Mouse (Mus musculus): ENCODE results near the gene Artn. TPM values are rescaled to one million over a fixed set of nuclear protein-coding genes. Genes with fewer than 3 reads are reported as not detected.

The Artn gene
- polyA plus RNA-seq, 1 experiment from 2014 or later = 0.81 TPM

DNA sequence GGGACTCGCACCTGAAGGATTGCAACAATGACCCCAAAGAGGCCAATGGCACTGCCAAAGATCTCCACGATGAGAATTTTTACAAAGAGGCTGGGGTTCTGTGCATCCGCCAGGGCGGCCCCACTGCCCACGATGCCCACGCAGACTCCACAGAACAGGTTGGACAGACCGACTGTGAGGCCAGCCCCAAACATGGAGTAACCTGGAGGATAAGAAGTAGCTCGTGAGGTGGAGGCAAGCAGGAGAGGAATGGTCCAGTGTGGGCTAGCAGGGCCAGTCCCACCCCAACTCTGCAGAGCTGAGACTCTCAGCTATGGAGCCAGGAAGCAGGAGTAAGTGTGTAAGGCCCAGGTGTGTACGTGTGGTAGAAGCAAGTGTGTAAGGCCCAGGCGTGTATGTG lies 44.5 kb downstream of the Artn start:
- WGBS = 94% methylated on average over 10 of the region's 10 CpGs
- H3K4me1 ChIP-seq = peaks cover 65% of the 10 kb centered on the region
- peaks cover 49% of the 10 kb centered on the region for H3K36me3 ChIP-seq

DNA sequence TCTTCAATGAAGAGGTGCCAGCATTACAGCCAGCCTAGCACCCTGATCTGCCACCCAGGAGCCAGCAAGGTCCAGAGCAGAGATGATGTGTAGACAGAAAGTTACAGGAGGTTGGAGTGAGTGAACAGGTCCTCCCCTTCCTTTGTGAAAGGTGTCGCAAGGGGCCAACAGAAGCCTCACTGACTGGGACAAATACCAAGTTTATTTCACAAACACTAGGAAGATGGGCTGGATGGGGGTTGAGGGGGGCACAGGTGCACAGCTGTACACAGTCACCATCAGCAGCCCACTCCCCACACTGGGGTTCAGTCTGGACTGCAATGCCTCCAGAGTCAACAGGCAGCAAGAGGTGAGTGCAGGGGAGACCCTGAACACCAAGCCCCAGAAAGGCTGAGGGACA lies 45.4 kb downstream of the Artn start:
- Histone ChIP-seq H3K27ac (replicated peaks) (no peak overlapping the region), H3K9me3 (replicated peaks) (no peaks in the 10 kb centered on the region), H3K4me3 (peak overlapping the region; percentile 90), H3K4me1 (peaks cover 71% of the 10 kb centered on the region), H3K36me3 (peaks cover 49% of the 10 kb centered on the region), H3K27me3 (ENCODE audit: low read depth, poor library complexity, severe bottlenecking) (0 out of 2 replicates have a peak, but pooled peaks cover 8% of the 10 kb centered on the region)
- WGBS = 100% methylated on average over 1 of the region's 1 CpGs
- DNase-seq (ENCODE audit: low spot score) = no peak

More for the DNA sequence above, 44.5 kb downstream of the Artn start:
- H3K27me3 ChIP-seq (ENCODE audit: low read depth, poor library complexity, severe bottlenecking) = 0 out of 2 replicates have a peak, but pooled peaks cover 8% of the 10 kb centered on the region
- H3K4me3 ChIP-seq = 0 out of 2 replicates have a peak overlapping the region, but pooled peaks have one; percentile 95
- no peak overlapping the region for H3K27ac ChIP-seq (replicated peaks)
- no peak for DNase-seq (ENCODE audit: low spot score)
- H3K9me3 ChIP-seq (replicated peaks) = no peaks in the 10 kb centered on the region

DNA sequence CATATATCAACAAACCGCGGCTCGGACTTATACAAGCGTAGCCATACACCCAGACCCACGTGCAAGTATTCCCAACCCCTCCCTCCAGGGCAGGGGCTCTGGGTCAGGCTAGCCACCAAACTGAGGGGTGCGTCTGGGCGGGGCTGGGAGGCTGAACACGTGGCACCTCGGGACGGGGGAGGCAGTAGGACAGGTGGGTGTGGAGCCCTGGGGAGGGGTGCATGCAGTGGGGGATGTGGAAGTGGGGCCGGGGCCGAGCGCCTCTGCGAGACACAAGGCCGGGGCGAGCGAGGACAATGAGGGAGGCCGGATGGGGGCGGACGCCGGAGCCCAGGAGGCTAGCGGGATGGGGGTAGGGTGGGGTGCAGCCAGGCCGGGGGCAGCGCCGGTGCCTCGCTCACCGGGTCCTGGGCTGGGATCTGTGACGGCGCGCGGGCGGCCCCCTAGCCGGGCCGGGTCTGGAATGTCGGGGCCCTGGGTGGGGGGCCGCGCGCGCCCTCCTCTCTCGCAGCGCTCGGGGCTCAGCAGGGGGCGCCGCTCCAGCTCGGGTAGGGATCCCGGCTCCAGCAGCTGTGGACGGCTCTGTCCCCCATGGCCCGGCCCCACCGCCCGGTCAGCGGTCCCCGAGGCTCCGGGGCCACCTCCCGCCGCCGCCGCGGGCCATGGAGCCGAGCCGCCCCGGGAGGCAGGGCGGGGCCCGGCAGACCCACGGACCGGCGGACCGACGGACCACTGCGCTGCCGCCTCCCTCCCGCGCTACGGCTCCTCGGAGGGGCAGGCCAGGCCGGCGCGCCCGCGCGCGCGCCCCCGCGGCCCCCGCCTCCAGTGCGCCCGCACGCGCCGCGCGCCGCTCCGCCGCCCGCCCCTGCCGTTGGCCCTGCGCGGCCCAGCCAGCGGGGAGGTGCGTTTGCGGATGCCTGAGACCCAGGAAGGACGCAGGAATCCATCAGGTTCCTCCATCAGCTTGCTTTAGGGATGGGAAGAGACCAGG lies 46.6 kb downstream of the Artn start, which contains the start of gene B4galt2:
Gene B4galt2 (minus strand): TSS at position 787 of the 991 bp plus-strand sequence.
- Histone ChIP-seq H3K27me3 (ENCODE audit: low read depth, poor library complexity, severe bottlenecking) (0 out of 2 replicates have a peak, but pooled peaks cover 8% of the 10 kb centered on the region), H3K27ac (replicated peaks) (peak within 1 kb of the TSS; percentile 96), H3K4me3 (peak within 1 kb of the TSS; percentile 90), H3K9me3 (replicated peaks) (no peaks in the 10 kb centered on the region), H3K4me1 (peaks cover 77% of the 10 kb centered on the region), H3K36me3 (peaks cover 58% of the 10 kb centered on the region)
- peak; percentile 72 for DNase-seq (ENCODE audit: low spot score)
- under 1% methylated on average over 91 of the region's 103 CpGs for WGBS

DNA sequence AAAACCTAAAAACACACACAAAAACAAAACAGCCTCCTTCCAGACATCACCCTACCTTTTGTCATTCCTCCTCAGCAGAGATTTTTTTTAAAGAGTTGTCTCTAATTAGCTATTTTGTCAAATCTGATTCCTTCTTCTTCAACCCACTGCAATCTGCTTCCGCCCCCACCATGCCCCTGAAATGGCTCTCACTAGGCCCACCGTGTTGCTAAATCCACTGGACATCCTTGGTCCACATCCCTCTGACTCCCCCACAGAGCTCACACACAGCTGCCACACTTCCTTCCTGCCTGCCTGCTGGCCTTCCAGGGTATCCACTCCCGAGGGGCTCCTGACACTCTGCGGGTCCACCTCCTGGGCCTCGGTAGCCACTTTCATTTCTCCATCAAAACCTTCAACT lies 50.9 kb downstream of the Artn start:
- Histone ChIP-seq H3K27me3 (ENCODE audit: low read depth, poor library complexity, severe bottlenecking) (no peaks in the 10 kb centered on the region), H3K27ac (replicated peaks) (no peak overlapping the region), H3K9me3 (replicated peaks) (no peaks in the 10 kb centered on the region), H3K4me1 (peaks cover 42% of the 10 kb centered on the region), H3K36me3 (peaks cover 78% of the 10 kb centered on the region), H3K4me3 (no peak overlapping the region)
- DNase-seq (ENCODE audit: low spot score) = no peak
- WGBS = 85% methylated on average over 5 of the region's 5 CpGs

DNA sequence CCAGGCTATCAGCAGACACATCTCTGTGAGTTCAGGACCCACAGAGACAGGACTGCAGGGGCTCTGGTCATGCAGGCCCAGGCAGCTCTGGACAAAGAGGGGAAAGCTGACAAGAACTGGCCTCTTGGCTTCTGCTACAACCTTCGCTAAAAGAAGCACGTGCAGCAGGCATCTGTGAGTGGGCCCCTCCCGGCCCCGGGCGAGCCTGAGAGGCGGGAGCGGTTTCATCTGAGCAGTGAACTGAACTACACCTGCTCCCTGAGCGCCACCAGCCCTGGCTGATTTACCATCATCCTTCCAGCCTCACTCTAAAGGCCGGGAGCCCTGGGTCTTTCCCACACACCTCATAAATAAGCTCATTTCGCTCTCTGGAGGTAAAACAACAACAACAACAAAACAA lies 51.3 kb downstream of the Artn start:
- H3K27ac ChIP-seq (replicated peaks) = 0 out of 2 replicates have a peak overlapping the region, but pooled peaks have one; percentile 49
- peaks cover 43% of the 10 kb centered on the region for H3K4me1 ChIP-seq
- DNase-seq (ENCODE audit: low spot score) = no peak
- peaks cover 82% of the 10 kb centered on the region for H3K36me3 ChIP-seq
- H3K9me3 ChIP-seq (replicated peaks) = no peaks in the 10 kb centered on the region
- H3K27me3 ChIP-seq (ENCODE audit: low read depth, poor library complexity, severe bottlenecking) = no peaks in the 10 kb centered on the region
- 78% methylated on average over 10 of the region's 10 CpGs for WGBS
- no peak overlapping the region for H3K4me3 ChIP-seq

Other genes starting within 250 kb of the Artn start
- gene Dmap1, start 247.5 kb downstream of the Artn start, polyA plus RNA-seq (2016; fragmentation: Nextera tagmentation; extraction: Ambion mirVana) = 74.3 and 80.7 TPM in 2 replicates
- not detected in 2 replicates for gene Gm12845, start 205.4 kb downstream of the Artn start, polyA plus RNA-seq (2016; fragmentation: Nextera tagmentation; extraction: Ambion mirVana)
- not detected in 2 replicates for gene Klf17, start 164.1 kb downstream of the Artn start, polyA plus RNA-seq (2016; fragmentation: Nextera tagmentation; extraction: Ambion mirVana)
- gene Slc6a9, start 95.3 kb downstream of the Artn start, polyA plus RNA-seq (2016; fragmentation: Nextera tagmentation; extraction: Ambion mirVana) = 6.7 and 8.6 TPM in 2 replicates
- gene Ccdc24, start 57.2 kb downstream of the Artn start, polyA plus RNA-seq (2016; fragmentation: Nextera tagmentation; extraction: Ambion mirVana) = 1.1 and 2.2 TPM in 2 replicates
- gene B4galt2, start 46.3 kb downstream of the Artn start, polyA plus RNA-seq (2016; fragmentation: Nextera tagmentation; extraction: Ambion mirVana) = 24.8 and 27.9 TPM in 2 replicates
- gene Atp6v0b, start 42.4 kb downstream of the Artn start, polyA plus RNA-seq (2016; fragmentation: Nextera tagmentation; extraction: Ambion mirVana) = 193 and 213 TPM in 2 replicates
- gene Dph2, start 37.7 kb downstream of the Artn start, polyA plus RNA-seq (2016; fragmentation: Nextera tagmentation; extraction: Ambion mirVana) = 27.9 and 30.9 TPM in 2 replicates
- 66.5 and 80.5 TPM in 2 replicates for gene Ipo13, start 14.8 kb downstream of the Artn start, polyA plus RNA-seq (2016; fragmentation: Nextera tagmentation; extraction: Ambion mirVana)
- gene St3gal3, start 205.2 kb upstream of the Artn start, polyA plus RNA-seq (2016; fragmentation: Nextera tagmentation; extraction: Ambion mirVana) = 7.3 and 7.8 TPM in 2 replicates